Mouse (Mus musculus): ENCODE results near the gene Def8. TPM values are rescaled to one million over a fixed set of nuclear protein-coding genes. Genes with fewer than 3 reads are reported as not detected.
A peak's percentile ranks its signal among the peaks of the same experiment; 100 is the strongest.
"Not testable (repeated sequence)": the region's sequence is repeated elsewhere in the genome, so short reads cannot be mapped to it uniquely, and the experiment has no call there.

Def8 gene
- polyA plus RNA-seq, 1 experiment from 2014 or later, result 36.4 TPM

GRCm38 (mm10) chr8:123428939-123429721 lies 5.8 kb downstream of the Def8 start:
- Histone ChIP-seq H3K27ac (no peak overlapping the region), H3K4me3 (no peak overlapping the region), H3K36me3 (no peaks in the 10 kb centered on the region), H3K9me3 (peaks cover 52% of the 10 kb centered on the region), H3K4me1 (no peaks in the 10 kb centered on the region), H3K27me3 (ENCODE audit: insufficient read depth, poor library complexity, severe bottlenecking) (no peaks in the 10 kb centered on the region)
- WGBS, result 92% methylated on average over 23 of the region's 23 CpGs
- DNase-seq (ENCODE audit: low spot score), result no peak

DNA sequence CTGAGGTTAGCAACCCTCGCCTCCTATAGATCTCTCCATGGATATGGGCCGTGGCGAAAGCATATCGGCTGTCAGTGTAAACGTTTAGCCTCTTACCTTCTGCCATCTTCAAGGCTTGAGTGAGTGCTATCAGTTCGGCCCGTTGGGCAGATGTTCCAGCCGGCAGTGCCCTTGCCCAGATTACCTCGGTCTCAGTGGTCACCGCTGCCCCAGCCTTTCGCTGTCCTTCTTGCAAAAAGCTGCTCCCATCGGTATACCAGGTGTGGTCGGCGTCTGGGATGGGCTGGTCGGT lies 6.3 kb downstream of the Def8 start:
- WGBS, result 91% methylated on average over 15 of the region's 15 CpGs
- H3K9me3 ChIP-seq, result peaks cover 52% of the 10 kb centered on the region
- DNase-seq (ENCODE audit: low spot score); H3K27me3 ChIP-seq (ENCODE audit: insufficient read depth, poor library complexity, severe bottlenecking); H3K36me3 ChIP-seq; H3K27ac ChIP-seq; H3K4me3 ChIP-seq; H3K4me1 ChIP-seq: not testable (repeated sequence)

- not testable (repeated sequence) for DNase-seq (ENCODE audit: low spot score); H3K27me3 ChIP-seq (ENCODE audit: insufficient read depth, poor library complexity, severe bottlenecking); H3K36me3 ChIP-seq; H3K27ac ChIP-seq; H3K4me1 ChIP-seq; H3K4me3 ChIP-seq
- peaks cover 55% of the 10 kb centered on the region for H3K9me3 ChIP-seq
- WGBS, result 87% methylated on average over 8 of the region's 8 CpGs
Measured at GRCm38 (mm10) chr8:123430936-123431335, 7.6 kb downstream of the Def8 start.

DNA sequence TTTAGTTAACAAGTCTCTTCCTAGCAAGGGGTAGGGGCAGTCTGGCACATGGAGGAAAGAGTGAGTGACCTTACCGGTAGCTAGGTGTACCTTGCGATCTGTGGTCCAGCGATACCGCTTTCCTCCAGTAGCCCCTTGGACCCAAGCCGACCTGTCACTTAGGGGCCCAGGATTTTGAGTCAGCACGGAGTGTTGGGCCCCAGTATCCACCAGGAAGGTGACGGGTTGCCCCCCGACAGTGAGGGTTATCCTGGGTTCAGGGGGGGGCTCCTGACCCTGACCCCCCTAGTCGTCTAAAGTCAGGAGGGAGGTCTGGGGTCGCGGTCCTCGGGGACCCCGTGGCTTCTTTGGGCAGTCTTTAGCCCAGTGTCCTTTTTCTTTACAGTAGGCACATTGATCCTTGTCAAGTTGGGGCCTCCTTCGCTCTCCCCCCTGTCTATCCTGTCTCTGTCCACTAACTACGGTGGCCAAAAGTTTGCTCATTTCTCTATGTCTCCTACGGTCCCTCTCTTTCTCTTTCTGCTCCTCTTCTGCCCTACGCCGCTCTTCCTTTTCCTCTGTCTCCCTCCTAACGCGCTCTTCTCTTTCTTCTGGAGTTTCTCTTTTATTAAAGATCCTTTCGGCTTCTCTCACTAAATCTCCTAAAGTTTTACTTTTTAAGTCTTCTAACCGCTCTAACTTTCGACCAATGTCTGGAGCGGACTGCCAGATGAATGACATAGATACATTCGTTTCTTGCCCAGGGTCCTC lies 8.5 kb downstream of the Def8 start:
- H3K9me3 ChIP-seq, result peaks cover 52% of the 10 kb centered on the region
- WGBS, result 92% methylated on average over 25 of the region's 25 CpGs

DNA sequence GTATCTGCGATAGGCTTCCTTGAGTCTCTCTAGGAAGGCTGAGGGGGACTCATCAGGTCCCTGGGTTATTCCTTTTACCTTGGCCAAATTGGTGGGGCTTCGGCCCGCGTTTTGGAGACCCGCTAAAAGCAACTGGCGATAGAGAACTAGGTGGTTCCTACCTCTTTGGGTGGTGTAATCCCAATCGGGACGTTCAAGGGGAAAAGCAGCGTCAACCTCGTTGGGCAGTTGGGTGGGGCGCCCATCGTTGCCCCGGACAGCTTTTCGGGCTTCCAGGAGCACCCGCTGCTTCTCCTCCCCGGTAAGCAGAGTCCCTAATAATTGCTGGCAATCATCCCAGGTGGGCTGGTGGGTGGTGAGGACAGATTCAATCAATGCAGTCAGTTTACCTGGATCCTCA lies 9.1 kb downstream of the Def8 start:
- Histone ChIP-seq H3K4me3 (no peak overlapping the region), H3K4me1 (no peaks in the 10 kb centered on the region), H3K27me3 (ENCODE audit: insufficient read depth, poor library complexity, severe bottlenecking) (no peaks in the 10 kb centered on the region), H3K9me3 (peaks cover 47% of the 10 kb centered on the region), H3K36me3 (no peaks in the 10 kb centered on the region), H3K27ac (no peak overlapping the region)
- no peak for DNase-seq (ENCODE audit: low spot score)
- 91% methylated on average over 16 of the region's 16 CpGs for WGBS

More for the DNA sequence above, 8.5 kb downstream of the Def8 start:
- DNase-seq (ENCODE audit: low spot score), result no peak
- Histone ChIP-seq H3K27me3 (ENCODE audit: insufficient read depth, poor library complexity, severe bottlenecking) (no peaks in the 10 kb centered on the region), H3K4me3 (no peak overlapping the region), H3K4me1 (no peaks in the 10 kb centered on the region), H3K36me3 (no peaks in the 10 kb centered on the region), H3K27ac (no peak overlapping the region)

GRCm38 (mm10) chr8:123433241-123433974 lies 10.1 kb downstream of the Def8 start:
- 94% methylated on average over 47 of the region's 47 CpGs for WGBS
- not testable (repeated sequence) for H3K27ac ChIP-seq; H3K27me3 ChIP-seq (ENCODE audit: insufficient read depth, poor library complexity, severe bottlenecking)

DNA sequence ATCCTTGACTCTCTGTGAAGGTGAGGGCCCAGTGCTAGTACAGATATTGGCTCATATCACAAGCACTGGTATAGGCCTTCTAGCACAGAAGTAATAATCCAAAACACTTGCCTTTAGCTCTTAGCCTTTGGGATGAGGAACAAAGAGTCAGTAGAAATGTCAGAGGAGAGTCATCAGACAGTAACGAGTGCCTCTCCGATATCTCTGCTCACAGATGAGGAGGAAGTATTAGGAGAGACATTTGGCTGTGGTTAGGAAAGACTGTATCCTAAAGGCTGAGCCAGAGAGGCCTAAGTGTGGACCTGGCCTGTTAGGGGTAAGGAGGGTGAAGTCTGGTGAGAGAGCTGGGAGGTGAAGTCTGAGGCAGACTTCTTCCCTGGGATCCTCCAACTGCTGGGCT lies 18.5 kb downstream of the Def8 start:
- H3K9me3 ChIP-seq, result no peaks in the 10 kb centered on the region
- peaks cover 32% of the 10 kb centered on the region for H3K4me1 ChIP-seq
- no peak overlapping the region for H3K4me3 ChIP-seq
- no peak for DNase-seq (ENCODE audit: low spot score)
- no peaks in the 10 kb centered on the region for H3K27me3 ChIP-seq (ENCODE audit: insufficient read depth, poor library complexity, severe bottlenecking)
- H3K36me3 ChIP-seq, result no peaks in the 10 kb centered on the region
- H3K27ac ChIP-seq, result no peak overlapping the region
- 83% methylated on average over 2 of the region's 2 CpGs for WGBS

More at GRCm38 (mm10) chr8:123433241-123433974, 10.1 kb downstream of the Def8 start:
- not testable (repeated sequence) for H3K4me3 ChIP-seq; H3K4me1 ChIP-seq; DNase-seq (ENCODE audit: low spot score); H3K36me3 ChIP-seq
- peaks cover 36% of the 10 kb centered on the region for H3K9me3 ChIP-seq

GRCm38 (mm10) chr8:123442351-123442750 lies 19.0 kb downstream of the Def8 start:
- Histone ChIP-seq H3K36me3 (no peaks in the 10 kb centered on the region), H3K27me3 (ENCODE audit: insufficient read depth, poor library complexity, severe bottlenecking) (no peaks in the 10 kb centered on the region), H3K4me1 (peaks cover 38% of the 10 kb centered on the region), H3K4me3 (peak overlapping the region; percentile 82), H3K9me3 (no peaks in the 10 kb centered on the region), H3K27ac (no peak overlapping the region)
- WGBS, result 79% methylated on average over 5 of the region's 5 CpGs
- no peak for DNase-seq (ENCODE audit: low spot score)

- peak overlapping the region; percentile 95 for H3K27ac ChIP-seq
- peak overlapping the region; percentile 82 for H3K4me3 ChIP-seq
- 2% methylated on average over 41 of the region's 41 CpGs for WGBS
- no peaks in the 10 kb centered on the region for H3K36me3 ChIP-seq
- H3K9me3 ChIP-seq, result no peaks in the 10 kb centered on the region
- no peaks in the 10 kb centered on the region for H3K27me3 ChIP-seq (ENCODE audit: insufficient read depth, poor library complexity, severe bottlenecking)
- peak; percentile 97 for DNase-seq (ENCODE audit: low spot score)
- H3K4me1 ChIP-seq, result peaks cover 42% of the 10 kb centered on the region
Measured at GRCm38 (mm10) chr8:123442871-123443575, 19.7 kb downstream of the Def8 start.

GRCm38 (mm10) chr8:123443576-123443921 lies 20.2 kb downstream of the Def8 start:
- Histone ChIP-seq H3K27ac (peak overlapping the region; percentile 95; the same call in 1 of the 2 replicates), H3K36me3 (no peaks in the 10 kb centered on the region), H3K4me3 (peak overlapping the region; percentile 82), H3K27me3 (ENCODE audit: insufficient read depth, poor library complexity, severe bottlenecking) (no peaks in the 10 kb centered on the region), H3K9me3 (no peaks in the 10 kb centered on the region), H3K4me1 (peaks cover 42% of the 10 kb centered on the region)
- 30% methylated on average over 4 of the region's 4 CpGs for WGBS
- no peak for DNase-seq (ENCODE audit: low spot score)

DNA sequence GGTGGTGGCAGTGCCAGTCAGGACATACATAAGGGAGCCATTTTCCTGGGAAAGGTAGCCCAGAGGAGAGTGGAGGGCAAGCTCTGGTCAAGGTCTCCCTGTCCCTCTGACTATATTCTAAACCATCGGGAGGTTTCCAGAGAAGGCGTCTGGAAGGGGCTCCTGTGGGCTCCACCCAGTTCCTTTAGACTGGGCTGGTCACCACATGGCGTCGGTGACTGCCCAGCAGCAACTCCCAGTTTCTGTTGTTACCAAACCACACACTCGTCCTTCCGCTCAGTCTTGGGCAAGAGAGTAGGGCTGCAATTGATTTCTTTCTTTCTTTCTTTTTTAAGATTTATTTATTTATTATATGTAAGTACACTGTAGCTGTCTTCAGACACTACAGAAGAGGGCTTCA lies 20.8 kb downstream of the Def8 start:
- no peaks in the 10 kb centered on the region for H3K9me3 ChIP-seq
- peaks cover 42% of the 10 kb centered on the region for H3K4me1 ChIP-seq
- no peak for DNase-seq (ENCODE audit: low spot score)
- no peaks in the 10 kb centered on the region for H3K27me3 ChIP-seq (ENCODE audit: insufficient read depth, poor library complexity, severe bottlenecking)
- H3K36me3 ChIP-seq, result peaks cover 2% of the 10 kb centered on the region; the same call in 1 of the 2 replicates
- no peak overlapping the region for H3K27ac ChIP-seq
- 78% methylated on average over 6 of the region's 6 CpGs for WGBS
- H3K4me3 ChIP-seq, result no peak overlapping the region

- 72% methylated on average over 10 of the region's 10 CpGs for whole genome bisulfite sequencing
- H3K9me3 ChIP-seq, result no peaks in the 10 kb centered on the region
- H3K27me3 ChIP-seq (ENCODE audit: insufficient read depth, poor library complexity, severe bottlenecking), result no peaks in the 10 kb centered on the region
- peaks cover 42% of the 10 kb centered on the region for H3K4me1 ChIP-seq
- DNase-seq (ENCODE audit: low spot score), result no peak
- H3K27ac ChIP-seq, result peak overlapping the region; percentile 60; the same call in 1 of the 2 replicates
- no peak overlapping the region for H3K4me3 ChIP-seq
- peaks cover 16% of the 10 kb centered on the region; the same call in 1 of the 2 replicates for H3K36me3 ChIP-seq
Measured at GRCm38 (mm10) chr8:123445981-123446380, 22.7 kb downstream of the Def8 start.
